Mouse (Mus musculus) lung, embryonic 15.5 days (tissue): Measurements from ENCODE around the gene Zfp719. TPM values are rescaled to one million over a fixed set of nuclear protein-coding genes. Genes with fewer than 3 reads are reported as not detected.

Experiments used
- ATAC-seq: fragments of 200-750 bp; cut with Nextera tagmentation; 2 replicates; pipeline ENCODE4 v1.8.0; 2017; ENCODE audit warnings: moderate number of reproducible peaks, borderline replicate concordance; ENCODE audit not compliant: low FRiP score, low TSS enrichment; ENCODE audit errors: extremely low read depth
- H3K27ac ChIP-seq: fragments of 300-500 bp; sonication (generic); 2 replicates; pipeline ENCODE4 v1.5.1; 2015; ENCODE audit warnings: moderate library complexity, mild to moderate bottlenecking, inconsistent platforms
- H3K27me3 ChIP-seq: fragments of 300-500 bp; sonication (generic); 2 replicates; pipeline ENCODE4 v1.6.1; 2015; ENCODE audit warnings: inconsistent platforms
- H3K36me3 ChIP-seq: fragments of 300-500 bp; sonication (generic); 2 replicates; pipeline ENCODE4 v1.6.1; 2015; ENCODE audit warnings: inconsistent platforms
- H3K4me1 ChIP-seq: fragments of 300-500 bp; sonication (generic); 2 replicates; pipeline ENCODE4 v1.6.1; 2015; ENCODE audit warnings: inconsistent platforms
- H3K4me2 ChIP-seq: fragments of 300-500 bp; sonication (generic); 2 replicates; pipeline ENCODE4 v1.6.1; 2015; ENCODE audit warnings: inconsistent platforms, mild to moderate bottlenecking, moderate library complexity
- H3K4me3 ChIP-seq: fragments of 300-500 bp; sonication (generic); 2 replicates; pipeline ENCODE4 v1.5.1; 2015; ENCODE audit warnings: mild to moderate bottlenecking, inconsistent platforms
- H3K9ac ChIP-seq: fragments of 300-500 bp; sonication (generic); 2 replicates; pipeline ENCODE4 v1.6.1; 2015; ENCODE audit warnings: inconsistent platforms
- H3K9me3 ChIP-seq: fragments of 300-500 bp; sonication (generic); 2 replicates; pipeline ENCODE4 v1.6.1; 2016; ENCODE audit warnings: inconsistent platforms
- WGBS: fragments of 180-500 bp; shearing (Covaris S2); methylation state at CpG from one replicate; pipeline ENCODE4 v1.1.7; 2015; 5-methylcytosine and 5-hydroxymethylcytosine counted together
- polyA plus RNA-seq: library from polyadenylated mRNA; unstranded; fragments of >200 nt; fragmentation: Nextera tagmentation; extraction: Ambion mirVana; gene quantifications from 2 replicates; pipeline ENCODE4 v1.2.1, GENCODE M21; 2015

Zfp719 gene
- polyA plus RNA-seq, 1 experiment from 2014 or later, result 13.5 TPM

GRCm38 (mm10) chr7:43613816-43614551 is 34.6 kb downstream of the Zfp719 start:
- Histone ChIP-seq H3K9ac (no peak overlapping the region), H3K4me2 (no peak overlapping the region), H3K9me3 (no peaks in the 10 kb centered on the region), H3K36me3 (no peaks in the 10 kb centered on the region), H3K4me3 (no peak overlapping the region), H3K27ac (no peak overlapping the region), H3K4me1 (no peaks in the 10 kb centered on the region), H3K27me3 (no peaks in the 10 kb centered on the region)
- no peak for ATAC-seq
- WGBS, result 91% methylated on average over 14 of the region's 14 CpGs

GRCm38 (mm10) chr7:43622927-43623326 is 43.5 kb downstream of the Zfp719 start:
- Histone ChIP-seq H3K4me2 (no peak overlapping the region), H3K9me3 (no peaks in the 10 kb centered on the region), H3K27me3 (no peaks in the 10 kb centered on the region), H3K9ac (no peak overlapping the region), H3K4me3 (no peak overlapping the region), H3K36me3 (no peaks in the 10 kb centered on the region), H3K27ac (no peak overlapping the region), H3K4me1 (no peaks in the 10 kb centered on the region)
- WGBS, result 66% methylated on average over 7 of the region's 7 CpGs
- no peak for ATAC-seq

DNA sequence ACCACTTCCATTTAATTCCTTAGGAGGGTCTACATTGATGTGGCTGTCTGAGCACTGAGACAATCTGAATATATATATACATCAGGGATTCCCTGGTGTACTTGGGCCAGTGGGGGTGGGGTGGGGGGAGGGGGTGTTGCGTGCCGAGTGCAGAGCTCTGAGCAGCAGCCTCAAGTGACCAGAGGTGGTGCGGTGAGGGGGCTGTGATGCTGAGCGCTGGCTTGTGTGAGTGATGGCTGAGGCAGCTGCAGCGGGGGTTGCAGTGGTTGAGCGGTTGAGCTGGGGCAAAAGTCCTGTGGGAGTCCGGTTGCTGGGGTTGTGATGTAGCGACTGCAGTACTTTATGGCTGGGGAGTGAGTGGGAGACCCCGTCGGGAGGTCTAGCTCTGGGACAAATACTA is 44.4 kb downstream of the Zfp719 start:
- H3K9ac ChIP-seq, result no peak overlapping the region
- no peaks in the 10 kb centered on the region for H3K4me1 ChIP-seq
- no peak overlapping the region for H3K4me3 ChIP-seq
- H3K27ac ChIP-seq, result no peak overlapping the region
- 11% methylated on average over 10 of the region's 10 CpGs for WGBS
- H3K4me2 ChIP-seq, result no peak overlapping the region
- H3K36me3 ChIP-seq, result no peaks in the 10 kb centered on the region
- no peaks in the 10 kb centered on the region for H3K9me3 ChIP-seq
- no peak for ATAC-seq
- no peaks in the 10 kb centered on the region for H3K27me3 ChIP-seq

DNA sequence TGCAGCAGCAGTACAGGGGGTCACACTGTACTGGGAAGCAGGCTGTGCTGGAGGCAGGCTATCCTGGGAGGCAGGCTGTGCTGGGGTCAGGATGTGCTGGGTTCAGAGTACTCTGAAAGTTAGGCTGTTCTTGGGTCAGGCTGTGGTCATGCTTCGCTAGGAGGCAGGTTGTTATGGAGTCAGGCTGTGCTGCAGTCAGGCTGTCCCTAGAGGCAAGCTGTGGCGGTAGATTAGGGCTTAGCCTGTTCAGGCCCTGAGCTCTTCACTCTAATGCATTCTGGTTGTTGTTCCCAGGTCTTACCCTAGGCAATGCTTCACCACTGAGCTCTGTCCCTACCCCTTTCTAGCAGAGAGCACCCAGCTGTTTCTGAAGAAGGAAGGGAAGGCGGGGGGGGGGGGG is 45.7 kb downstream of the Zfp719 start:
- Histone ChIP-seq H3K4me3 (no peak overlapping the region), H3K4me2 (no peak overlapping the region), H3K4me1 (no peaks in the 10 kb centered on the region), H3K27ac (no peak overlapping the region), H3K9me3 (no peaks in the 10 kb centered on the region), H3K36me3 (no peaks in the 10 kb centered on the region), H3K9ac (no peak overlapping the region), H3K27me3 (no peaks in the 10 kb centered on the region)
- no peak for ATAC-seq
- 58% methylated on average over 2 of the region's 3 CpGs for WGBS

DNA sequence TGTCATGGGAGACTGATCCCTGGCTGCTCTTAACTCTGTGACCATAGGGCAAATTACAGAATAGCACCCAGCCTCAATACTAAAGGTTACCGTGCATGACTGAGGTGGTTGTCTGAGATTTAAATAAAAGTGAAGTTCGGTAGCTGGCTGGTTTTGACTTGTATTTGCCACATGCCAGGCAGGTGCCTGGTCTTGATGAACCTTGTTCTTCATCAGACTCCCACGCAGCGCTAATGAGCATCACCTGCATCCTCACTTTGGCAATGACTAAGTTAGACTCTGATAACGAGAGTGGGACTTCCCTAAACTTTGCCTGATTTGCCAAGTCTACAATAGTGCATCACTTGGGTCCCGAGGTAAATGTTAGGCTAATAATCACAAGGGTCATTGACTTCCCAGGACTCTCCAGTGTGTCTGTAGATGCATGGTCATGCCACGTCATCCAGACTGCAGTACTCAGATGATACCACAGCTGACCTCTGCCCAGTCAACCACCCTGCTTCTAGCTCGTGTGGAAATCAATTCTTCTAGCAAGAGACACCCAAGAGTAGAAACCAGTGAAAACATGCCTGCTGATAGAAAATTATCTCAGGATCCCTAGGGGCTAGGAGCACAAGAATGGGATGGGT is 46.5 kb downstream of the Zfp719 start:
- WGBS, result 76% methylated on average over 8 of the region's 8 CpGs
- Histone ChIP-seq H3K36me3 (no peaks in the 10 kb centered on the region), H3K4me1 (no peaks in the 10 kb centered on the region), H3K4me2 (no peak overlapping the region), H3K4me3 (no peak overlapping the region), H3K27me3 (no peaks in the 10 kb centered on the region), H3K9ac (no peak overlapping the region), H3K27ac (no peak overlapping the region), H3K9me3 (no peaks in the 10 kb centered on the region)
- no peak for ATAC-seq

DNA sequence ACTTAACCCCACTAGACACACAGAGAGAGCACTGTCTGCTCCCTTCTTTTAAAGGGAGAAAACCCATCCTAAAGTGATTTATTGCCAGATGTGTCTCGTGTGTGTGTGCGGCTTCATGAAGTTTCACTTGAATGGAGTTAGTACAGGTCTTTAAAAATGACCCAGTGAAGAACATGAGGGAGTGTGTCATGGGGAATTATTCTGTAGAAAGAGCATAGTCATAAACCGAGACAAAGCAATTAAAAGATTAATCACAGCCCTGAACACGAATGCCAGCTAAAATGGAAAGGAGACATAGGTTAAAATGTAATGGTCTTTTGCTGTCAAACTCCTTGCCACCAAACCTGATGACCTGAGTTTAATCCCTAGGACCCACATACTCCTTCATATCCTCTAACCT is 54.5 kb downstream of the Zfp719 start:
- Histone ChIP-seq H3K4me3 (no peak overlapping the region), H3K36me3 (no peaks in the 10 kb centered on the region), H3K27ac (no peak overlapping the region), H3K4me2 (no peak overlapping the region), H3K27me3 (no peaks in the 10 kb centered on the region), H3K9ac (no peak overlapping the region), H3K9me3 (no peaks in the 10 kb centered on the region), H3K4me1 (no peaks in the 10 kb centered on the region)
- no peak for ATAC-seq
- 68% methylated on average over 4 of the region's 4 CpGs for WGBS

DNA sequence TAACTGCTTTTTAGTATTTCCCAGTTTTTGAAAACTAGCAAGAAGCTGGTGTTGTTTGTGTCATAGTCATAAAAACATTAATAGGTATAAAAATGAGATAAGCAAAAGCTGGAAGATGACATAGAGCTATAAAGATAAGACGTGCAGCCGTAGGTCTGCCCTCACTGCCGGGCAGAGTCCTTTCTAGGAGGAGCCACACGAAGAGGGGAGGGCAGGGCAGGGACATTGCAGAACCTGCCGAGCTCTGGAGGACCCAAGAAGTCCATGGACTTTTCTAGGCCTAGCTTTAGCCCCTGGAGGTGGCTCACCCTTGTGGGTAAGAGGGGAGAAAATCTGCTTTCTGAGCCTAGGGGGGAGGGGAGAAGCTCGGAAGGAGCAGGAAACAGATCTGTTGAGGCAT is 55.1 kb downstream of the Zfp719 start, which contains the start of gene Ceacam18:
Gene Ceacam18 (plus strand): TSS at position 208 of the 400 bp plus-strand sequence.
- no peaks in the 10 kb centered on the region for H3K36me3 ChIP-seq
- no peak for ATAC-seq
- no peak within 1 kb of the TSS for H3K4me2 ChIP-seq
- no peaks in the 10 kb centered on the region for H3K27me3 ChIP-seq
- H3K9ac ChIP-seq, result no peak within 1 kb of the TSS
- no peaks in the 10 kb centered on the region for H3K4me1 ChIP-seq
- WGBS, result 52% methylated on average over 6 of the region's 6 CpGs
- H3K4me3 ChIP-seq, result no peak within 1 kb of the TSS
- no peak within 1 kb of the TSS for H3K27ac ChIP-seq
- H3K9me3 ChIP-seq, result no peaks in the 10 kb centered on the region

GRCm38 (mm10) chr7:43636194-43636593 is 56.8 kb downstream of the Zfp719 start:
- ATAC-seq, result no peak

DNA sequence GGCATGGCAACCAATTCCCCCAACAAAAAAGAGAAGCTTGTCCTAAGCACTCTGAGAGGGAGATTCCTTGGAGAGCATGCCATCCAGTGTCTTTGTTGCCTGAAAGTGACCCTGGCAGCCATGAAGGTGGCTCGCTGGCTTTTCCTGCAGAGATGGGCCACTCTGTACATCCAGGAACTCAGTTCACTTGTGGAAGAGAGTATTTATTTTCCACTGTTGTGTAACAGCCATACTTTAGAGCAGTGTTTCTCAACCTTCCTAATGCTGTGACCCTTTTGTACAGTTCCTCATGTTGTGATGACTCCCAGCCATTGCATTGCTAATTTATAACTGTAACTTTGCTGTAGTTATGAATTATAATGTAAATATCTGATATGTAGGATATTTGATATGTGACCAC is 57.7 kb downstream of the Zfp719 start:
- WGBS, result 63% methylated on average over 1 of the region's 1 CpGs
- Histone ChIP-seq H3K4me2 (no peak overlapping the region), H3K4me1 (no peaks in the 10 kb centered on the region), H3K27ac (no peak overlapping the region), H3K9ac (no peak overlapping the region), H3K36me3 (no peaks in the 10 kb centered on the region), H3K4me3 (no peak overlapping the region), H3K9me3 (no peaks in the 10 kb centered on the region), H3K27me3 (no peaks in the 10 kb centered on the region)
- no peak for ATAC-seq

More at GRCm38 (mm10) chr7:43636194-43636593, 56.8 kb downstream of the Zfp719 start:
- Histone ChIP-seq H3K4me1 (no peaks in the 10 kb centered on the region), H3K27me3 (no peaks in the 10 kb centered on the region), H3K9me3 (no peaks in the 10 kb centered on the region), H3K36me3 (no peaks in the 10 kb centered on the region), H3K4me2 (no peak overlapping the region), H3K9ac (no peak overlapping the region), H3K27ac (no peak overlapping the region), H3K4me3 (no peak overlapping the region)
- 61% methylated on average over 2 of the region's 2 CpGs for WGBS

DNA sequence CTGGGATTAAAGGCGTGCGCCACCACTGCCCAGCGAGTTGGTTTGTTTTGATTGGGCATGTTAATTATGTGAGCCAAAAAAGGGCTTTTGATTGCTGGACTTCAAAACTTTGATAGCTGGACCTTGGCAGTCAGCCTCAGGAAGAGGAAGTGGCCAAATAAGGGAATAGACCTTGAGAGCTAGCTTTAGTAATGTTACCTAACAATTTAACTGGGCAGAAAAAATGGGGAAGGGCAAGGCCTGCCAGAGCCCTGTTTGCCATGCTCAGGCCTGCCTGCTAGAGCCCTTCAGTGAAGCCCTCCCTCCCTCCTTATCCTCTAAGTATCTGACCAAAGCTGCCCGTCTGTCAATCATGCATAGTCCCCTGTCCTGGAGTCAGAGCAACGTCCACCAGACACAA is 63.2 kb downstream of the Zfp719 start:
- Histone ChIP-seq H3K4me2 (no peak overlapping the region), H3K9ac (no peak overlapping the region), H3K27me3 (no peaks in the 10 kb centered on the region), H3K27ac (no peak overlapping the region), H3K36me3 (no peaks in the 10 kb centered on the region), H3K4me3 (no peak overlapping the region), H3K4me1 (0 out of 2 replicates have a peak, but pooled peaks cover 5% of the 10 kb centered on the region), H3K9me3 (no peaks in the 10 kb centered on the region)
- no peak for ATAC-seq
- WGBS, result 70% methylated on average over 5 of the region's 5 CpGs
